Mouse (Mus musculus): Measurements from ENCODE around the gene Patl1.
"Not testable (repeated sequence)": the region's sequence is repeated elsewhere in the genome, so short reads cannot be mapped to it uniquely, and the experiment has no call there.

The Patl1 gene

DNA sequence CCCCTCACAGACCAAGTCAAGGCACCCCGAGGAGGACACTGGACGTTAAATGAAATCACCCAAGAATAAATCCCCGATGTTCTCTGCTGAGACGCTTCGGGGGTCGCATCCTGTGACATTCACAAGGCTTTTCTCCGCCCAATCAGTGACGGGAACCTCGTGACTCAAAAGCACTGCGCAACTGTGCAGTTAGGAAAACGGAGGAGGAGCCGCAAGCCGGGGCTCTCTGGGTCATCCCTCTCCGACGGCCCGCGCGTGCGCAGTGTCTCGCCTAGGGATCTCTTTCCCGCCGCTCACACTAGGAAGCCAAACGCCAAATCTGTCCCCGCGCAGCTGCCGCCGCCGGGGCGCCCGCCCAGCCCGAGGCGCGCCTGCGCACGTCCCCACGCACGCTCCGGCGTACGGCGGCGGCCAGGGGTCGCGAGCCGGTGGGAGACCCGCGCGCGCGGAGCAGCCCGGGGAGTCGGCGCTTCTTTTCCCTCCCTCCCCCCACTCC lies at the start of gene Patl1:
TSS of gene Patl1 (plus strand) at position 363 of the 496 bp plus-strand sequence.
- peak; percentile 97 to 99 for DNase-seq (ENCODE audit: low spot score in 2 of 2)

DNA sequence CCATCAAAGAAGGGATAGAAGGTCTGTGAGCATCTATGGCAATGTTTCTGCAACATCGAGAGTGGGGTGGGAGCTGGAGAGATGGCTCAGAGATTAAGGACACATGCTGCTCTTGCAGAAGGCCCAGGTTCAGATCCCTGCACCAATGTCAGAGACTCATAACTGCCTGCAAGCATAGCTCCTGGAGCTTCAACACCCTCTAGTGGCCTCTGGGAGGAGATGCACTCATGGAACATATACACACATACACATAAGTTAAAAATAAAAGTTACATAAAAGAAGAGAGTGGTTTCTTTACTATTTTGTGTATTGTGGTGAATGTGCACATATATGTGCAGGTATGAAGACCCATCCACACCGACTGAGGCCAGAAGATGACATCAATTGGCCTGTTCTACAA lies 44.4 kb upstream of the Patl1 start:
- DNase-seq (ENCODE audit: low spot score in 2 of 2): no peak

DNA sequence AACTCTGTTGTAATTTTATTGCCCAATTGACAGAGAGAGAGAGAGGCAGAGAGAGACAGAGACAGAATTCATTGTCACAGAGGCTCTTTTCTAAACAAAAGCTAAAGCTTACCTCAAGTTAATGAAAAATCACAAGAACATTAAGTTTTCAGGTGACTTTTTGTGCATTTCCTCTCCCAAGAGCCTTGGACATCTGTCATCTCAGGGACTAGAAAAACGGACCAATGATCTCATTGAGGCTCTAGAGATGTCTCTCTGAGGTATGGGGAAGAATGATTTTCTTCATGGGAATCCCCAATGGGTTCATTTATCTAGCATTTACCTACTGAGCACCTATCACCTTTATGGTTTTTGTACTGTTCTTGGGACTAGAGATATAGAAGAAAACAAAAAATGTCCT lies 37.2 kb upstream of the Patl1 start, which contains the start of gene Olfr1419:
TSS of gene Olfr1419 (minus strand) at position 101 of the 400 bp plus-strand sequence.
- DNase-seq (ENCODE audit: low spot score in 2 of 2): no peak

GRCm38 (mm10) chr19:11878404-11878803 lies 33.8 kb upstream of the Patl1 start:
- not testable (repeated sequence) for DNase-seq (ENCODE audit: low spot score in 2 of 2)

DNA sequence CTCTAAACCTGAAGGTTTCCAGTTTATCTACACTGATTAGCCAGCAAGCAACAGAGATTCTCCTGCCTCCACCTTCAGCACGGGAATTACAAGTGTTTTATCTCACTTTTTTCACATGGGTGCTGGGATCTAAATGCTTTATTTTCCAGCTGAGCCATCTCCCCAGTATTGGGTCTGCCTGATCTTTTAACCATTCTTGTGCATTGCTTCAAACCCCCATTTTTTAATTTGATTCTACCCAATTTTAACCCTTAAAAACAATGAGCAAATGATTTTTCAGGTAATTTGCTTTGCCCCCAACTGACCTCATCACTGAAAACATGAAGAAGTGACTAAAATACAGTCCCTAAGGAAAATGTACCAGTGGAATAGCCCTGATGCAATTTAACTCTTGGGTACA lies 25.9 kb upstream of the Patl1 start, which contains the start of gene Olfr1420:
TSS of gene Olfr1420 (plus strand) at position 301 of the 400 bp plus-strand sequence.
- DNase-seq (ENCODE audit: low spot score in 2 of 2): no peak

DNA sequence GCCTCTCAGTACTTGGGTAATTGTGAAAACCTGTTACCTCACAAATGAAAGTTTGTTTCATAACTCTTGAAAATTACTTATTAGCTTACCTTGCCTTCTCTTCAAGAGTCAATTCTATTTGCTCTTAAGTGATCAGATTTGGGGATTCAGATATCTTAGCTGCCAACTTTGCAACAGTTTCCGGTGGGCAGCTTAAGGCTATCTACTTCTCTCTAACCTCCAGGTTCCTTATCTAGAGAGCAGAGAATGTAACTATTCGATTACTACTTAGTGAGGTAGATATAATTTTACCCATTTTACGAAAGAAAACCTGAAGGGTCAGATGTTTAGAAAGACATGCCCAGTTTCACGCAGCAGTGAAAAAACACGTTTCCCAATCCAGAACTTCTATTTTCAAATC lies 1.2 kb upstream of the Patl1 start:
- no peak for DNase-seq (ENCODE audit: low spot score in 2 of 2)

DNA sequence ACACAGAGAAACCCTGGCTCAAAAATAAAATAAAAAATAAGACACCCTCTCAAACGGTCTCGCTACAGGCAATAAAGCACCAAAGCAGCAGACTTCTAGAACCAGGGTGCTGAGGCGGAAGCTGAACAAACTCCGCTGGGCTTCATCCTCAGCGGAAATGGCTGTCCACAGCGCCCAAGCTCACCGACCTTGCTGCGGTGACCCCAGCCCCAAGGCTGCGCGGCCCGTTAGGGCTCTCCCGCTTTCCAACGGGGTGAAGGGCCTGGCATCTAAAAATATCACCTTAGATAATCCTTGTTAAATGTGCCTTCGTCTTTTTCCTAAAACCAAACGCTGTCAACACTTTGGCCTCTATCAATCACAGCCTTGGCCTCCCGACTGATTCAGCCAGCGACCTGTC lies 596 bp upstream of the Patl1 start:
- no peak for DNase-seq (ENCODE audit: low spot score in 2 of 2)

DNA sequence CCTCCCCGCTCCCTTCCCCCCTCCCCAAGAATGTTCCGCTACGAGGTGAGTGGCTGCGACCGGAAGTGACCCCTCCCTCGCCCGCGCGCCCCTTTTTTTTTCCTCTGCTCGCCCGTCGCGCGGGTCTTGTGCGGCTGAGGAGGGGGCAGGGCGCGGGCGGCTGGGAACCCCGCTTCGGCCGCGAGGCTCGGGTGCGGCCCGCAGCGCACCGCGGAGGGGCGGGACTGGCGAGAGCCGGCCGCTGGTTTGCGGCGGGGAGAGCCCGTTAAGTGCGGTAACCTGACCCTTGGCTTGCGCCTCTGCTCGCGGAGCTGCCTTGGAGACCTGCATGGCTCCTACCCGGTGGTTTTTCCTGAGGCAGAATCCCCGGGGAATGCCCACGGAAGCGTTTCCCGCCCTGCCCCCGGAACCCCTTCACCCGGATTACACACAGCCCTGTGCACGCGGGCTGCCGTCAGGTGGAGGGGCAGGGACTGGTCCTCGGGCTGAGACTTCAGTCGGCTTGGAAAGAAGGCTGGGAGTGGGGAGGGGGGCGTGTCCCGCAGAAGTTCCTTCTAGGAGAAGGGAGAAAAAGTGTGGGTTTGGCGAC lies 428 bp downstream of the Patl1 start:
- DNase-seq (ENCODE audit: low spot score in 2 of 2): peak; percentile 48 to 70

DNA sequence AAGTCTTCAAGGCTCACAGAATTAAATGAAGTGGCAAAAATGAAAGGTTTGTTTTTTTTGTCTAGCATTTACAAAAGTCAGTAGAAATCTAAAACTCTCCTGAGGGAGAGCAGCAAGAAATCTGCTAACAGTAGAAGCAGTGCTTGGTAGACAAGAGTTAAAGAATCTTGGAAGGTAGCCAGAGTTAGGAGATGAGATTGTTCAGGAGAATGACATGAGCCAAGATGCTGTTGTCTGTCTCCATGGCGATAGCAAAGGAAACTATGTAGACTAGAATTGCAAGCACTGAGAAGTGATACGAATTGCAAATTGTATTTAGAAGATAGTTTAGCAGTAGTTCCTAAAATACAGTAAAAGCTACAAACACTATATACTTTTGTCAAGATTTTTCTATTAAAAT lies 3.6 kb downstream of the Patl1 start:
- DNase-seq (ENCODE audit: low spot score in 2 of 2): no peak

DNA sequence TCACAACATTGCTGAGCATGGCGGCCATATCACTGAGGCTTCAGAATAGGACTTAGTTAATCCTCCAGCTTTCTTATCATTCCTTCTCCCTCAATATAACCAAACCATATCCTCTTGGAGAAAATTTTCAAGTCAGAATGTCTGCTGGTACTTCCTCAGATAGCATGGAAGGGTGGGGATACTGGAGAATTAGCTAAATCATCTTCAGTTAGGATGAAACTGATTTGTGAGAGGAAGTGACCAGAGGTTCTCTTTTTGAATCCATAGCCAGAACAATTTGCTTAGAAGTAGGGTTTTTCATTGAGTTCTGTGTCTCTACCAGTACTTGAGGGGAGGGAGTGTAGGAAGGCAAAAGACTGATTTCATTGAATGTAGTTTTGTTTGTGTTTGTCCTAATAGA lies 9.9 kb downstream of the Patl1 start:
- no peak for DNase-seq (ENCODE audit: low spot score in 2 of 2)

DNA sequence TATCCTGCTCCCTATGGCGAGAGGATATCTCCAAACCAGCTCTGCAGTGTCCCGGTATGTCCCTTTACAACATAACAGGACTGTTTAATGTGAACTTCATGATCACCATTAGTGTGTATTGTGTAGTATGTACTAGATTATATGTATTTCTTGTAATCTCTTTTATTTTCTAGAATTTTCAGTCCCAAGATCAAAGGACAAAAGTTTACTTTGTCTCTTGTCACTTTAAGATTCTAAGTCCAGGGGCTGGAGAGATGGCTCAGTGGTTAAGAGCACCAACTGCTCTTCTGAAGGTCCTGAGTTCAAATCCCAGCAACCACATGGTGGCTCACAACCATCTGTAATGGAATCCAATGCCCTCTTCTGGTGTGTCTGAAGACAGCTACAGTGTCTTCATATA lies 10.3 kb downstream of the Patl1 start:
- not testable (repeated sequence) for DNase-seq (ENCODE audit: low spot score in 2 of 2)

- no peak for DNase-seq (ENCODE audit: low spot score in 2 of 2)
Observed at GRCm38 (mm10) chr19:11926380-11926779, 14.2 kb downstream of the Patl1 start.

- DNase-seq (ENCODE audit: low spot score in 2 of 2): no peak
Observed at GRCm38 (mm10) chr19:11928025-11928748, 16.0 kb downstream of the Patl1 start.

GRCm38 (mm10) chr19:11946460-11946859 lies 34.3 kb downstream of the Patl1 start:
- not testable (repeated sequence) for DNase-seq (ENCODE audit: low spot score in 2 of 2)

- DNase-seq (ENCODE audit: low spot score in 2 of 2): no peak
Observed at GRCm38 (mm10) chr19:11949878-11950277, 37.7 kb downstream of the Patl1 start.

DNA sequence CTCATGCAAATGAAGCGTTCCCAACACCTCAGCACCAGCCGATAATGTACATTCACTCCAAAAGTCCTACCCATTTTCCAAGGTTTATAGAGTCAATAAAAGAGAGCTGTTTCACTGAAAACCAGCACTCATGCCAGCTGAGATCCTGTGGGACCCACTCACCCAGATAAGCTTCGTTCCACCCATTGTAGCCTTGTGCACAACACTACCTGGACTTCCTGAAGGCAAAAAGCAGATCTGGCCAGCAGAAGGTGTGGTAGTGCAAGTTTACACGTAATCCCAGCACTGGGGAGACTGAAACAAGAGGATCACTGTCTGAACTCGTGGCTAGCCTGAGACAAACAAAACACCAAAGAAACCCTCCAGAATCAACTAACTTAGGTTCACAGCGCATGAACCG lies 38.5 kb downstream of the Patl1 start:
- no peak for DNase-seq (ENCODE audit: low spot score in 2 of 2)

DNA sequence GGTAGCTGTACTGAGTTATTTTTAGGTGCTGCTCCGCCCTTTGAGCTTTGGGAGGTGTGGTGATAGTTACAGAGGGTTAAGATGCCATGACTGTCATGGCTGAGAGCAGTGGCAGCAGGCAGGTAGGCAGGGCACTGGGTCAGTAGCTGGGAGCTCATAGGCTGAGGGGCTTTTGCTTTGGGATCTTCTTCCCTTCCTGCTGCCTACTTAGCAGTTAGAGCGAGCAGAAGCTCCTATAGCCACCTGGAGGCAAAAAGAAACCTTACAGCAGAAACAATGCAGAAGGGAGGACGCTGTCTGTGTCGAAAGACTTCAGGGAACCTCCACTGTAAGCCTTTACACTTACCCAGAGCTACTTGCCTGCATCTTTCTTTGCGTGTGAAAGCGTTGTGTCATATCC lies 42.0 kb downstream of the Patl1 start:
- DNase-seq (ENCODE audit: low spot score in 2 of 2): no peak

- DNase-seq (ENCODE audit: low spot score in 2 of 2): no peak
Observed at GRCm38 (mm10) chr19:11956636-11957035, 44.4 kb downstream of the Patl1 start.

DNA sequence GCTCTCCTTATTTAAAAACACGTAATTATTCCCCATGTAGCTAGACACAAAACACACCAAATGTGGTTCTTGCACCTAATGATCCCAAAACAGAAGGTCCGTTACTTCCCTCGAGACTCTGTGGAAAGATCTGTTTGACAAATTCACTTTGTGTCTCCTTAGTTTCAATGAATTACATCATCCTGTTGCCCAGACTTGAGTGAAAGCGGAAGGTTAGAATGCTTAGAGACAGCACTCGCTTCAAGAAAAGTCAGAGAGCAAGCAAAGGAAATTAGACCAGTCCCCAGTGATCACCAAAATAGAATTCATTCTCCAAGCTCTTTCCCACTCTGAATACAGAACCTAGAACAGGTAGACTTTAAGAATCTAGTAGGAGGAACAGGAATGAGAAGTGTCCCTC lies 45.2 kb downstream of the Patl1 start:
- no peak for DNase-seq (ENCODE audit: low spot score in 2 of 2)

- no peak for DNase-seq (ENCODE audit: low spot score in 2 of 2)
Observed at GRCm38 (mm10) chr19:11957846-11958245, 45.6 kb downstream of the Patl1 start.

DNA sequence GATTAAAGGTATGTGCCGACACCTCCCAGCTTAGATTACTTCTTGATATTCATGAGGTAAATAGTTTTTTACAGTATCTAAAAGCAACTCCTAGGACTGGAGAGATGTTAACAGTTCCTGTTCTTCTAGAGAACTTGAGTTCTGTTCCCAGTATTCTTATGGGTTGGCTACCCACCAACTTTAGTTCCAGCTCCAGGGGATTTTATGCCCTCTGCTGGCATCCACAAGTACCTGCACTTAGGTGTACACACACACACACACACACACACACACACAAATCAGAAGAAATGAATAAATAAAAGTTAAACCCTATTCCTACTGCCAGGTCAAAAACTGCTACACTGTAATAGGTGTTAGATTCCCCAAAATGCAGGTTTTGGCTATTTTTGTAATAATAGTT lies 52.1 kb downstream of the Patl1 start:
- DNase-seq (ENCODE audit: low spot score in 2 of 2): no peak

DNA sequence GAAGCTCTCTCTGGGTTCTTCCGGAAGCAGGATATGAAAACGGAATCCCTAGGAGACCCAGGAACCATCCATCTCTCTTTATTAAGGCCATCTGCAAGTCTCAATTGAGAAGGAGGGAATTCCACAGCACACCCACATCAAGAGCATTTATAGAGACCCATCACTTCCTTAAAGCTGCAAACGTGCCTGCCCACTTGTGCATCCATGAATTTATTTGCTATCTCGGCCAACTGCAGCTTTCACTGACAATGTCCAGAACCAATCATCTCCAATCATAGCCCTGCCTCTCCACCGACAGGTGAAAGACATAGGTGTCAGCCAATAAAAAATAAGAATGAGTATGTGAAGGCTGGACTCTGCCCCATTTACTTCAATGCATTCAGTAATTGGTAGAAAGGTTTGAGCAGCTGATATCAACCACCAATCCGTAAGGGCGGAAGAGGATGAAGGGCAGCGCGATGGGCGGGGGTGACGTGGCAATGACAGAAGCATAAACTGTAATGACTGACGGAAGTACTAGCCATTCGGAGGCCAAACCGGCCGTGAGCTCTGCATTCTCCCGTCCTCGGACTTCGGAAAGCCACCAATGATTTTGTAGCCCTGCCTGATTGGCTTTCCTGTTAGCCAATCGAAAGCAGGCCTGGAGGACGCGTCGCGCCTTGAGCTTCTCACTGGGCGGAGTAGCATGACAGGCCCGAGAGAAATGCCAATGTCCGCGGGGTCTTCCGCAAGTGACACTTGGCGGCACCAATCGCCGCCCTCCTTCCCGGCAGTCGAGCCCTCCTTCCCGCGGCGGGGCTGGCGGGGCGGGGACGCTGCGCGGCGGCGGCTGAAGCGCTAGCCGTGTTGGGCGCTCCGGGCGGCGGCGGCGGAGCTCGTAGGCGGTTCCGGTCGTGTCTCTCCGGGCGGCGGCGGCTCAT lies 53.1 kb downstream of the Patl1 start, which contains the start of gene Osbp:
TSS of gene Osbp (plus strand) at position 919 of the 920 bp plus-strand sequence.
- peak; percentile 98 to 99 for DNase-seq (ENCODE audit: low spot score in 2 of 2)

Measured in urinary bladder, postnatal 4 days (tissue).